Mouse (Mus musculus) heart, adult 2 months (tissue): Measurements from ENCODE around the gene Irf9. TPM values are rescaled to one million over a fixed set of nuclear protein-coding genes. Genes with fewer than 3 reads are reported as not detected.
A peak's percentile ranks its signal among the peaks of the same experiment; 100 is the strongest.

Experiments used
- DNase-seq, 2 experiments: peaks; one replicate each; pipeline ENCODE4 v3.0.0; 2021
- H3K27ac ChIP-seq: fragments of 200-600 bp; 2 replicates; pipeline ENCODE4 v1.8.1; 2022
- H3K27me3 ChIP-seq: fragments of 200-500 bp; 2 replicates; pipeline ENCODE4 v1.6.1; 2012; ENCODE audit warnings: mild to moderate bottlenecking, low read length, inconsistent platforms, mixed read lengths; ENCODE audit not compliant: control insufficient read depth, insufficient read depth
- H3K36me3 ChIP-seq: fragments of 200-500 bp; 2 replicates; pipeline ENCODE4 v1.6.1; 2012; ENCODE audit warnings: low read length, inconsistent platforms; ENCODE audit not compliant: control insufficient read depth, insufficient read depth
- H3K4me1 ChIP-seq: fragments of 200-500 bp; 2 replicates; pipeline ENCODE4 v1.6.1; 2011; ENCODE audit warnings: low read length; ENCODE audit not compliant: control insufficient read depth, insufficient read depth
- H3K4me3 ChIP-seq: fragments of 200-600 bp; 2 replicates; pipeline ENCODE4 v1.8.1; 2022
- H3K79me2 ChIP-seq: fragments of 200-500 bp; replicated peaks from 2 replicates; pipeline ENCODE4 v1.6.1; 2012; ENCODE audit warnings: mild to moderate bottlenecking, inconsistent platforms, low read length, moderate library complexity, mixed read lengths; ENCODE audit not compliant: control insufficient read depth, insufficient read depth
- H3K9ac ChIP-seq: fragments of 200-500 bp; 2 replicates; pipeline ENCODE4 v1.6.1; 2012; ENCODE audit warnings: low read depth, mild to moderate bottlenecking, control low read depth, inconsistent platforms, low read length, mixed read lengths
- CTCF ChIP-seq: fragments of 200-600 bp; IDR thresholded peaks from 2 replicates; pipeline ENCODE4 v1.8.1; 2022; ENCODE audit warnings: antibody characterized with exemption, mild to moderate bottlenecking, moderate library complexity
- EP300 ChIP-seq: fragments of 200-500 bp; IDR thresholded peaks from 2 replicates; pipeline ENCODE4 v1.6.1; 2011; ENCODE audit warnings: low read depth, low read length, control low read depth; ENCODE audit not compliant: insufficient read depth
- POLR2A ChIP-seq: fragments of 200-500 bp; IDR thresholded peaks from 2 replicates; pipeline ENCODE4 v1.6.1; 2011; ENCODE audit warnings: mild to moderate bottlenecking, low read depth, low read length, control low read depth; ENCODE audit not compliant: insufficient read depth
- WGBS: fragments of 180-500 bp; shearing (Covaris S2); methylation state at CpG from one replicate; pipeline ENCODE4 v1.1.7; 2018; 5-methylcytosine and 5-hydroxymethylcytosine counted together
- intact Hi-C: fragments of 180-260 bp; cut with DNase I; formaldehyde crosslinking; loops from one replicate; pipeline ENCODE4 v1.15.1; 2025
- polyA plus RNA-seq: library from polyadenylated mRNA; depleted of rRNA; stranded (reverse); fragments of >200 nt; gene quantifications from 2 replicates; pipeline ENCODE4 v1.2.3, GENCODE M21; 2012; rRNA removed
- total RNA-seq, 2 experiments: library from RNA; stranded (reverse); gene quantifications; 2 replicates each; pipeline ENCODE4 v1.2.3; 2021

Gene Irf9
- total and polyA plus RNA-seq, 3 experiments = 9.7 to 22.2 (median 9.8) TPM

DNA sequence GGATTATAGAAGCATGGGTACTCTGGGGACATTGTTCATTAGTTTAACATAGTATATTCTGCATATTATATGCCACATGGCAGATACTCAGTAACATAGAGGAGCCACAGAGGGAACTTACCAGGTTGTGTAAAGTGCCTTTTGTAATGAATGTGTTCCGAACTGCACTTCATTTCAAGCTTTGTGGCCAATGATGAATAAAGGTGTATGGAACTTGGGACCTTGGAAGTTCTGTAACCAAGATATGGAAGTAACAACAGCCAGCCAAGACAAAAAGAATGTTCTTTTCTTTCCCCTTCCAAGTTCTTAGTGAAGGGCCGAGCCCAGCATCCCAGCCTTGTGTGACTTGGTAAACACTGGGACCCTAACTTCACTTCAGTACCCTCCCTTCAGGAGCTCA, 46.5 kb downstream of the Irf9 start, which contains the start of gene Tssk4:
Gene Tssk4, plus strand, starts transcription at position 301 of the 400 bp plus-strand sequence.
- 90% methylated on average over 2 of the region's 2 CpGs for WGBS
- Histone ChIP-seq H3K9ac (no peak within 1 kb of the TSS), H3K4me1 (no peaks in the 10 kb centered on the region), H3K36me3 (no peaks in the 10 kb centered on the region), H3K27me3 (no peaks in the 10 kb centered on the region), H3K4me3 (no peak within 1 kb of the TSS), H3K79me2 (no peaks in the 10 kb centered on the region), H3K27ac (no peak within 1 kb of the TSS)
- intact Hi-C loops = no loop called here
- DNase-seq = no peak
- TF ChIP-seq CTCF = no peak
- no peak for TF ChIP-seq POLR2A
- no peak for TF ChIP-seq EP300

GRCm38 (mm10) chr14:55651528-55651927, 48.2 kb downstream of the Irf9 start:
- H3K27me3 ChIP-seq = no peaks in the 10 kb centered on the region
- no peak overlapping the region for H3K4me3 ChIP-seq
- TF ChIP-seq POLR2A (no peak), EP300 (no peak), CTCF (no peak)
- no peaks in the 10 kb centered on the region for H3K4me1 ChIP-seq
- DNase-seq = no peak
- no peak overlapping the region for H3K27ac ChIP-seq
- intact Hi-C loops = no loop called here
- 80% methylated on average over 7 of the region's 7 CpGs for WGBS
- H3K36me3 ChIP-seq = no peaks in the 10 kb centered on the region
- H3K9ac ChIP-seq = no peak overlapping the region
- no peaks in the 10 kb centered on the region for H3K79me2 ChIP-seq

GRCm38 (mm10) chr14:55656935-55657334, 53.6 kb downstream of the Irf9 start:
- H3K9ac ChIP-seq = no peak overlapping the region
- H3K27me3 ChIP-seq = no peaks in the 10 kb centered on the region

GRCm38 (mm10) chr14:55658011-55658410, 54.6 kb downstream of the Irf9 start:
- Histone ChIP-seq H3K4me3 (no peak overlapping the region), H3K9ac (no peak overlapping the region), H3K79me2 (no peaks in the 10 kb centered on the region), H3K36me3 (peaks cover 12% of the 10 kb centered on the region; the same call in 1 of the 2 replicates), H3K27me3 (no peaks in the 10 kb centered on the region), H3K27ac (peak overlapping the region; percentile 88), H3K4me1 (peaks cover 1% of the 10 kb centered on the region)
- TF ChIP-seq EP300 (no peak), CTCF (no peak), POLR2A (no peak)
- DNase-seq = peak in 1 of 2 experiments; percentile 33
- intact Hi-C loops = no loop called here
- WGBS = 65% methylated on average over 5 of the region's 5 CpGs

More at GRCm38 (mm10) chr14:55656935-55657334, 53.6 kb downstream of the Irf9 start:
- DNase-seq = no peak
- Histone ChIP-seq H3K4me3 (no peak overlapping the region), H3K27ac (peak overlapping the region; percentile 88), H3K36me3 (peaks cover 12% of the 10 kb centered on the region; the same call in 1 of the 2 replicates), H3K4me1 (peaks cover 1% of the 10 kb centered on the region), H3K79me2 (no peaks in the 10 kb centered on the region)
- TF ChIP-seq CTCF = no peak
- no peak for TF ChIP-seq POLR2A
- no peak for TF ChIP-seq EP300
- intact Hi-C loops = no loop called here
- WGBS = 48% methylated on average over 3 of the region's 3 CpGs

Other genes starting within 250 kb of the Irf9 start
Only the 30 nearest of the 31 such genes appear.
- 100 to 1,000 TPM; 106 to 125 TPM for gene Dhrs4, start 124.8 kb upstream of the Irf9 start, total RNA-seq
- gene Dhrs4, start 124.8 kb upstream of the Irf9 start, polyA plus RNA-seq = 64.7 and 85.7 TPM in 2 replicates
- 1 to 10 TPM; 1.3 to 2.0 TPM for gene Carmil3, start 112.9 kb upstream of the Irf9 start, total RNA-seq
- gene Carmil3, start 112.9 kb upstream of the Irf9 start, polyA plus RNA-seq = 3.4 and 4.8 TPM in 2 replicates
- gene Cpne6, start 93.1 kb upstream of the Irf9 start, total RNA-seq = not detected
- 0.25 and 0.26 TPM in 2 replicates for gene Cpne6, start 93.1 kb upstream of the Irf9 start, polyA plus RNA-seq
- not detected for gene Nrl, start 78.6 kb upstream of the Irf9 start, total RNA-seq
- not detected in 2 replicates for gene Nrl, start 78.6 kb upstream of the Irf9 start, polyA plus RNA-seq
- gene Pck2, start 63.3 kb upstream of the Irf9 start, total RNA-seq = 1 to 10 TPM; 9.0 to 9.4 TPM
- 13.3 and 15.3 TPM in 2 replicates for gene Pck2, start 63.3 kb upstream of the Irf9 start, polyA plus RNA-seq
- gene Dcaf11, start 43.6 kb upstream of the Irf9 start, total RNA-seq = 100 to 1,000 TPM; 136 to 160 TPM
- 151 and 186 TPM in 2 replicates for gene Dcaf11, start 43.6 kb upstream of the Irf9 start, polyA plus RNA-seq
- not detected for gene A730061H03Rik, start 43.2 kb upstream of the Irf9 start, total RNA-seq
- 0.74 and 1.2 TPM in 2 replicates for gene A730061H03Rik, start 43.2 kb upstream of the Irf9 start, polyA plus RNA-seq
- 100 to 1,000 TPM; 165 to 187 TPM for gene Fitm1, start 28.0 kb upstream of the Irf9 start, total RNA-seq
- 323 and 403 TPM in 2 replicates for gene Fitm1, start 28.0 kb upstream of the Irf9 start, polyA plus RNA-seq
- gene Psme1, start 25.4 kb upstream of the Irf9 start, total RNA-seq = 100 to 1,000 TPM; 231 to 264 TPM
- 101 and 118 TPM in 2 replicates for gene Psme1, start 25.4 kb upstream of the Irf9 start, polyA plus RNA-seq
- 10 to 100 TPM; 58.4 to 61.1 TPM for gene Emc9, start 18.3 kb upstream of the Irf9 start, total RNA-seq
- gene Emc9, start 18.3 kb upstream of the Irf9 start, polyA plus RNA-seq = 52.9 and 54.2 TPM in 2 replicates
- 100 to 1,000 TPM; 119 to 120 TPM for gene Psme2, start 12.5 kb upstream of the Irf9 start, total RNA-seq
- gene Psme2, start 12.5 kb upstream of the Irf9 start, polyA plus RNA-seq = 37.3 and 56.7 TPM in 2 replicates
- gene Rnf31, start 11.9 kb upstream of the Irf9 start, total RNA-seq = 10 to 100 TPM; 27.5 to 30.9 TPM
- gene Rnf31, start 11.9 kb upstream of the Irf9 start, polyA plus RNA-seq = 19.7 and 24.3 TPM in 2 replicates
- under 1 TPM in 1 of 2 experiments, not detected in 1; 0.32 TPM for gene Rec8, start 14.5 kb downstream of the Irf9 start, total RNA-seq
- gene Rec8, start 14.5 kb downstream of the Irf9 start, polyA plus RNA-seq = 0.12 and 0.29 TPM in 2 replicates
- 10 to 100 TPM; 51.3 to 64.1 TPM for gene Ipo4, start 32.4 kb downstream of the Irf9 start, total RNA-seq
- gene Ipo4, start 32.4 kb downstream of the Irf9 start, polyA plus RNA-seq = 68.2 and 68.9 TPM in 2 replicates
- gene Gm49378, start 34.3 kb downstream of the Irf9 start, total RNA-seq = 1 to 10 TPM; 2.5 to 3.8 TPM
- 3.5 and 5.0 TPM in 2 replicates for gene Gm49378, start 34.3 kb downstream of the Irf9 start, polyA plus RNA-seq
- 10 to 100 TPM; 39.4 to 40.6 TPM for gene Tm9sf1, start 40.2 kb downstream of the Irf9 start, total RNA-seq
- 50.6 and 63.0 TPM in 2 replicates for gene Tm9sf1, start 40.2 kb downstream of the Irf9 start, polyA plus RNA-seq
- gene Tssk4, start 46.6 kb downstream of the Irf9 start, total RNA-seq = under 1 TPM; 0.34 to 0.47 TPM
- gene Tssk4, start 46.6 kb downstream of the Irf9 start, polyA plus RNA-seq = 0.55 and 0.61 TPM in 2 replicates
- gene Mdp1, start 56.9 kb downstream of the Irf9 start, total RNA-seq = 10 to 100 TPM; 45.3 to 49.1 TPM
- 35.7 and 54.9 TPM in 2 replicates for gene Mdp1, start 56.9 kb downstream of the Irf9 start, polyA plus RNA-seq
- 1 to 10 TPM; 8.1 to 9.0 TPM for gene Gmpr2, start 68.4 kb downstream of the Irf9 start, total RNA-seq
- 11.8 and 18.2 TPM in 2 replicates for gene Gmpr2, start 68.4 kb downstream of the Irf9 start, polyA plus RNA-seq
- gene Nedd8, start 68.6 kb downstream of the Irf9 start, total RNA-seq = 100 to 1,000 TPM; 242 to 262 TPM
- gene Nedd8, start 68.6 kb downstream of the Irf9 start, polyA plus RNA-seq = 265 and 340 TPM in 2 replicates
- gene Tinf2, start 78.2 kb downstream of the Irf9 start, total RNA-seq = 10 to 100 TPM; 12.6 to 12.8 TPM
- 7.6 and 8.5 TPM in 2 replicates for gene Tinf2, start 78.2 kb downstream of the Irf9 start, polyA plus RNA-seq
- under 1 TPM; 0.16 to 0.43 TPM for gene Tgm1, start 110.4 kb downstream of the Irf9 start, total RNA-seq
- 0.31 and 0.41 TPM in 2 replicates for gene Tgm1, start 110.4 kb downstream of the Irf9 start, polyA plus RNA-seq
- 10 to 100 TPM; 12.5 to 13.0 TPM for gene Rabggta, start 118.7 kb downstream of the Irf9 start, total RNA-seq
- gene Rabggta, start 118.7 kb downstream of the Irf9 start, polyA plus RNA-seq = 26.3 and 32.2 TPM in 2 replicates
- 10 to 100 TPM; 35.4 to 40.2 TPM for gene Dhrs1, start 142.1 kb downstream of the Irf9 start, total RNA-seq
- gene Dhrs1, start 142.1 kb downstream of the Irf9 start, polyA plus RNA-seq = 82.9 and 85.8 TPM in 2 replicates
- 10 to 100 TPM; 10.1 to 11.4 TPM for gene Nop9, start 142.1 kb downstream of the Irf9 start, total RNA-seq
- 8.3 and 13.1 TPM in 2 replicates for gene Nop9, start 142.1 kb downstream of the Irf9 start, polyA plus RNA-seq
- under 1 TPM; 0.81 to 0.98 TPM for gene Cideb, start 154.9 kb downstream of the Irf9 start, total RNA-seq
- 6.7 and 8.1 TPM in 2 replicates for gene Cideb, start 154.9 kb downstream of the Irf9 start, polyA plus RNA-seq
- gene Ltb4r2, start 157.9 kb downstream of the Irf9 start, total RNA-seq = under 1 TPM in 1 of 2 experiments, not detected in 1; 0.20 TPM
- gene Ltb4r2, start 157.9 kb downstream of the Irf9 start, polyA plus RNA-seq = 0.06 and 0.20 TPM in 2 replicates
- gene Ltb4r1, start 162.4 kb downstream of the Irf9 start, total RNA-seq = under 1 TPM; 0.34 to 0.36 TPM
- gene Ltb4r1, start 162.4 kb downstream of the Irf9 start, polyA plus RNA-seq = 0.76 TPM in 2 replicates
- 10 to 100 TPM; 16.1 to 20.3 TPM for gene Adcy4, start 180.5 kb downstream of the Irf9 start, total RNA-seq
- 36.5 and 40.0 TPM in 2 replicates for gene Adcy4, start 180.5 kb downstream of the Irf9 start, polyA plus RNA-seq
- gene Ripk3, start 185.3 kb downstream of the Irf9 start, total RNA-seq = 1 to 10 TPM; 2.2 to 2.4 TPM
- gene Ripk3, start 185.3 kb downstream of the Irf9 start, polyA plus RNA-seq = 3.5 and 4.1 TPM in 2 replicates